Mouse (Mus musculus): ENCODE measurements around the gene Atp2b1. TPM values are rescaled to one million over a fixed set of nuclear protein-coding genes. Genes with fewer than 3 reads are reported as not detected.
"Not testable (repeated sequence)": the region's sequence is repeated elsewhere in the genome, so short reads cannot be mapped to it uniquely, and the experiment has no call there.

Atp2b1 gene
- polyA plus RNA-seq, 1 experiment from 2014 or later = 101 TPM

DNA sequence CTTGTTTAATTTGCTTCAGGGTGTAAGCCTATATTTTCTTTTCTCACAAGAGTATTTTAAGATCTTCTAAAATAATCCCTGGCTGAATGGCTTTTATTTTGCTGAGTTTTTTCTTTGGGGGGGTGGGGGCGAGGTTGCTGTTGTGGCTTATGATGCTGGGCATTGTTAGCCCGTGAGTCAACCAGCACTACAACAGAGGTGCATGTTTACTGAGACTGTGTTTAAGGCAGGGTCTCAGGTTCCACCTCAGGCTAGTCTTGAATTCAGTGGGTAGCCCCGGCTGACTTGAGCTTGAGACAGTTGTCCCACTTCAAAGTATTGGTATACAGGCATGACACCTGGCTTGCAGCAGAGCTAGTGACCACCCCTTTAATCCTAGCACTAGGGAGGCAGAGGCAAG is 77.8 kb downstream of the Atp2b1 start:
- 84% methylated on average over 3 of the region's 3 CpGs for WGBS
- H3K4me1 ChIP-seq (replicated peaks) = no peaks in the 10 kb centered on the region; the same call in 1 of the 2 replicates
- H3K27me3 ChIP-seq (replicated peaks) = no peaks in the 10 kb centered on the region
- H3K36me3 ChIP-seq = peaks cover 71% of the 10 kb centered on the region
- H3K4me2 ChIP-seq = no peak overlapping the region
- H3K9me3 ChIP-seq (replicated peaks) = no peaks in the 10 kb centered on the region
- H3K27ac ChIP-seq (ENCODE audit: poor library complexity, severe bottlenecking) = no peak overlapping the region
- ATAC-seq (ENCODE audit: insufficient number of reproducible peaks, low FRiP score) = no peak
- no peak overlapping the region for H3K9ac ChIP-seq
- H3K4me3 ChIP-seq = no peak overlapping the region

DNA sequence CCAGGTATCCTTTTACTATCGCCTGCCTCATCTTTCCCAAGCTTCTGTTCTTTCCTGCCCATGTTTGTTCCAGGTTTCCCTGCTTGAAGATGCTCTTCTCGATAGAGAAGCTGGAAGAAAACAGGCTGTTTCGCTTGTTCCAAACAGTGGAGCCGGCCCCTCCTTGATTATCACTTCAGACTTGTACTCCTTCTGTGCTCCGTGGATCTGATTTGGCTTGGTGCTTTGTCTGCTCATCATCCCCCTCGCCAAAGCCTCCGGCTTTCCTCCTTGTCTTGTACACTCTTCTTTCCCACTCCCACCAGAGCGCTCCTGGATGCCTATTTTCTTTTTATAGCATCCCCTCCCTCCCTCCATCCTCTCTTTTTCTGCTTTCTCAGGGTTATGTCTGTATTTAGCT is 79.0 kb downstream of the Atp2b1 start:
- ATAC-seq (ENCODE audit: insufficient number of reproducible peaks, low FRiP score) = no peak
- H3K9me3 ChIP-seq (replicated peaks) = no peaks in the 10 kb centered on the region
- 79% methylated on average over 8 of the region's 8 CpGs for WGBS
- no peak overlapping the region for H3K9ac ChIP-seq
- no peak overlapping the region for H3K27ac ChIP-seq (ENCODE audit: poor library complexity, severe bottlenecking)
- H3K4me2 ChIP-seq = no peak overlapping the region
- H3K27me3 ChIP-seq (replicated peaks) = no peaks in the 10 kb centered on the region
- peaks cover 76% of the 10 kb centered on the region for H3K36me3 ChIP-seq
- no peaks in the 10 kb centered on the region; the same call in 1 of the 2 replicates for H3K4me1 ChIP-seq (replicated peaks)
- no peak overlapping the region for H3K4me3 ChIP-seq

- not testable (repeated sequence) for H3K9ac ChIP-seq; ATAC-seq (ENCODE audit: insufficient number of reproducible peaks, low FRiP score); H3K9me3 ChIP-seq (replicated peaks); H3K27me3 ChIP-seq (replicated peaks); H3K4me2 ChIP-seq; H3K27ac ChIP-seq (ENCODE audit: poor library complexity, severe bottlenecking); H3K4me3 ChIP-seq; H3K4me1 ChIP-seq (replicated peaks)
- peaks cover 85% of the 10 kb centered on the region for H3K36me3 ChIP-seq
- WGBS = 90% methylated on average over 6 of the region's 6 CpGs
Observed at GRCm38 (mm10) chr10:98995016-98995747, 81.0 kb downstream of the Atp2b1 start.

GRCm38 (mm10) chr10:99004866-99005265 is 90.7 kb downstream of the Atp2b1 start:
- no peak overlapping the region for H3K9ac ChIP-seq
- H3K4me1 ChIP-seq (replicated peaks) = peaks cover 6% of the 10 kb centered on the region
- no peak for ATAC-seq (ENCODE audit: insufficient number of reproducible peaks, low FRiP score)
- no peak overlapping the region for H3K4me3 ChIP-seq
- H3K9me3 ChIP-seq (replicated peaks) = no peaks in the 10 kb centered on the region
- 79% methylated on average over 3 of the region's 3 CpGs for WGBS
- H3K27ac ChIP-seq (ENCODE audit: poor library complexity, severe bottlenecking) = no peak overlapping the region
- H3K27me3 ChIP-seq (replicated peaks) = no peaks in the 10 kb centered on the region
- H3K36me3 ChIP-seq = peaks cover 67% of the 10 kb centered on the region
- no peak overlapping the region for H3K4me2 ChIP-seq

- Histone ChIP-seq H3K4me2 (no peak overlapping the region), H3K27ac (ENCODE audit: poor library complexity, severe bottlenecking) (no peak overlapping the region), H3K36me3 (peaks cover 51% of the 10 kb centered on the region), H3K4me3 (no peak overlapping the region), H3K9ac (no peak overlapping the region), H3K9me3 (replicated peaks) (no peaks in the 10 kb centered on the region), H3K27me3 (replicated peaks) (no peaks in the 10 kb centered on the region), H3K4me1 (replicated peaks) (peaks cover 14% of the 10 kb centered on the region)
- 55% methylated on average over 3 of the region's 3 CpGs for WGBS
- ATAC-seq (ENCODE audit: insufficient number of reproducible peaks, low FRiP score) = no peak
Observed at GRCm38 (mm10) chr10:99011084-99011483, 96.9 kb downstream of the Atp2b1 start.

DNA sequence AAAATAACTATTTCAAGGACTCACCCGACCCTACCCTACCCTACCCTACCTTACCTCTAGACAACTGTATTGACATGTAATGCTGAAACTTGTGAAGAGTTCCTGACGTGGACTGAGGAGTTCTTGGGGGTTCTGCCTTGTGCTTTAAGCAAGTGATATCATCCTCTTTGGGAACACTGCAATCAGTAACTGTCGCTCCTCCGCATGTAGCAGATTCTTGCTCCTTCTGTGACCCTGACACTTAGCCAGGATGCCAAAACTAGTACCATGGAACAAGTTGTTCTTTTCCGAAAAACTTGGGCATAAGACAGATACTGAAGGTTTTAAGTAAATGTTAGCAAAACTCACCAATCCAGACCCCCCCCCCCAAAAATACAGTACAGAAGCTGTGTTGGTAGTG is 97.9 kb downstream of the Atp2b1 start:
- Histone ChIP-seq H3K4me1 (replicated peaks) (peaks cover 14% of the 10 kb centered on the region), H3K27ac (ENCODE audit: poor library complexity, severe bottlenecking) (no peak overlapping the region), H3K27me3 (replicated peaks) (no peaks in the 10 kb centered on the region), H3K4me3 (no peak overlapping the region), H3K4me2 (no peak overlapping the region), H3K9me3 (replicated peaks) (no peaks in the 10 kb centered on the region), H3K9ac (no peak overlapping the region), H3K36me3 (peaks cover 51% of the 10 kb centered on the region)
- WGBS = 54% methylated on average over 5 of the region's 5 CpGs
- ATAC-seq (ENCODE audit: insufficient number of reproducible peaks, low FRiP score) = no peak

GRCm38 (mm10) chr10:99014737-99015136 is 100.5 kb downstream of the Atp2b1 start:
- Histone ChIP-seq H3K4me2 (no peak overlapping the region), H3K9ac (no peak overlapping the region), H3K27ac (ENCODE audit: poor library complexity, severe bottlenecking) (no peak overlapping the region), H3K4me3 (no peak overlapping the region), H3K36me3 (peaks cover 60% of the 10 kb centered on the region), H3K27me3 (replicated peaks) (no peaks in the 10 kb centered on the region), H3K9me3 (replicated peaks) (no peaks in the 10 kb centered on the region), H3K4me1 (replicated peaks) (peaks cover 14% of the 10 kb centered on the region)
- WGBS = 92% methylated on average over 13 of the region's 13 CpGs
- ATAC-seq (ENCODE audit: insufficient number of reproducible peaks, low FRiP score) = no peak

- Histone ChIP-seq H3K36me3 (peaks cover 57% of the 10 kb centered on the region), H3K4me3 (no peak overlapping the region), H3K27me3 (replicated peaks) (no peaks in the 10 kb centered on the region), H3K4me1 (replicated peaks) (peaks cover 2% of the 10 kb centered on the region), H3K9me3 (replicated peaks) (no peaks in the 10 kb centered on the region), H3K27ac (ENCODE audit: poor library complexity, severe bottlenecking) (no peak overlapping the region), H3K4me2 (no peak overlapping the region), H3K9ac (no peak overlapping the region)
- no peak for ATAC-seq (ENCODE audit: insufficient number of reproducible peaks, low FRiP score)
- 82% methylated on average over 5 of the region's 5 CpGs for WGBS
Observed at GRCm38 (mm10) chr10:99016996-99017395, 102.8 kb downstream of the Atp2b1 start.

DNA sequence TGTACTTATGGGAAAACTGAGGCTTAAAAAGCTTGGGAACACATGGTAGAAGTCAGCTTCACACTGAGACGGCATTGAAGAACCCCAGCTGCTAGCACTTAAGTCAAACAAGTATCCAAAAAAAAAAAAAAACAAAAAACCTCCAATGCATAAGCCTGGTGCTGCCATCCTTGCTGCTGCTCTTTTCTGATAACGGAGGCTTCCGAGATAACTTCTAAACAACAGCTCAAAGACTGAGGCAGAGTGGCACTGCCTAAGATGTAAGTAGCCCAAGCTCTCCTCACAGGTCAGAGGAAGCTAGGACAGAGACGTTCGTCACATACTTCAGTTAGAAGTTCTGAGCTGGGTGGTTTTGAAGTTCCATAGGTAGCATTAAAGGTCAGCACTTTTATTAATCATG is 113.3 kb downstream of the Atp2b1 start:
- H3K4me3 ChIP-seq = no peak overlapping the region
- H3K9me3 ChIP-seq (replicated peaks) = no peaks in the 10 kb centered on the region
- peaks cover 24% of the 10 kb centered on the region for H3K36me3 ChIP-seq
- H3K27ac ChIP-seq (ENCODE audit: poor library complexity, severe bottlenecking) = no peak overlapping the region
- H3K27me3 ChIP-seq (replicated peaks) = no peaks in the 10 kb centered on the region
- no peaks in the 10 kb centered on the region for H3K4me1 ChIP-seq (replicated peaks)
- no peak for ATAC-seq (ENCODE audit: insufficient number of reproducible peaks, low FRiP score)
- H3K9ac ChIP-seq = no peak overlapping the region
- WGBS = 35% methylated on average over 5 of the region's 5 CpGs
- no peak overlapping the region for H3K4me2 ChIP-seq

DNA sequence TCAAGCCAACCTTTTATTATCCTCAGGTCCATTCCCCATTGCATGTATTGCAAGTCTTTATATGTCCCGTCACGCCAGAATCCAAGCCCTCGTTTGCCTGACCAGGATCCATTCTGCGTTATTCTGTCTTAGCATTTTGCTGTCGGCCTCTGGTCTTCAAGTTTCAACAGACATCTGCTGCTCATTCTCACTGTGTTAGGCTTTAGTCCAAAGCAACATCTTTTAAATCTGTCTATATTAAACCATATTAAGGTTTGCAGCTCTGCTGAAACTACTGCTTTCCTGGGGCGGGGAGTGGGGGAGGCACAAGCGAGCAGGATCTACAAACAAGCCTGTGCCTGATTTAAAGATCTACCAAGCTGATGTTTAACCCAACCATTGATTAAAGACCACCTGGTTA is 115.6 kb downstream of the Atp2b1 start:
- Histone ChIP-seq H3K4me2 (no peak overlapping the region), H3K9me3 (replicated peaks) (no peaks in the 10 kb centered on the region), H3K9ac (no peak overlapping the region), H3K27me3 (replicated peaks) (no peaks in the 10 kb centered on the region), H3K4me1 (replicated peaks) (no peaks in the 10 kb centered on the region), H3K27ac (ENCODE audit: poor library complexity, severe bottlenecking) (no peak overlapping the region), H3K36me3 (peaks cover 14% of the 10 kb centered on the region; the same call in 1 of the 2 replicates), H3K4me3 (no peak overlapping the region)
- WGBS = 86% methylated on average over 7 of the region's 7 CpGs
- no peak for ATAC-seq (ENCODE audit: insufficient number of reproducible peaks, low FRiP score)

DNA sequence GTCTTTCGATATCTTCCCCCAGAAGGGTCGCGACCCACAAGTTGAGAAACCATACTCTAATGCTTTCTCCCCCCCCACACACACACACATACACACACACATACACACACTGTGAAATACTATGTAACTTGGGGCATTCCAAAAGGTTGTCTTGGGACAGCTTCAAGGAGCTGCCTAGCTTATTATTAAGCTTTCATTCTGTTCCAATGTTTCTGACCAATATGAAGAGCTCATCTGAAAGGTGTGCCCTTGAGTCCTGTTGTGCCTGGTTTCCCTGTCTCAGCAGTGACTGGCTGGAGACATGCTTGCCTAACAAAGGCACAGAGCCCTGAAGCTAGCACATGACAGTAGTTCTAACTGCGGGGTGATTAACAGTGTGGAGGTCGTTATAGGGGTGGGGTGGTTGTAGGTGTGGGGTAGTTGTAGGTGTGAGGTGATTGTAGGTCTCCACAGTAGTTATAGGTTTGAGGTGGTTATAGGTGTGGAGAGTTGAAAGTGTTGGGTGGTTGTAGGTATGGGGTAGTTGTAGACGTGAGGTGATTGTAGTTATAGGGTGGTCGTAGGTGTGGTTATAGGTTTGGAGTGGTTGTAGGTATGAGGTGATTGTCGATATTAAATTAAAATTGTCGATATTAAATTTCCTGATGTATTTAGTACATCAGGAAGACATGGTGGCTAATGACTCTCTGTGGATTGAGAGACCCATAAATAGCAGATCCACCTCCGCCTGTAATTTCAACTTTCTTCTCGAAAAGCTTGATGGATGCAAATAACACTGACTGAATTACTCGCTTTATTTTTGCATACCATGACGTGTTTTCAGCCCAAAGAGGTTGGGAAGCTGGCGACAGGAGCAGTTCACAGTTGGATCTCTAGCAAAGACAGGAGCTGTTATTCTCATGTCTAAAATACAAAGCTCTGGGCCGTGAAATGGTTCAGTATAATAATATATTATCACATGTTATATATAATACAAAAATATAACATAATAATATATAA is 119.9 kb downstream of the Atp2b1 start:
- no peak overlapping the region for H3K27ac ChIP-seq (ENCODE audit: poor library complexity, severe bottlenecking)
- no peak overlapping the region for H3K4me3 ChIP-seq
- H3K27me3 ChIP-seq (replicated peaks) = no peaks in the 10 kb centered on the region
- 0 out of 2 replicates have a peak, but pooled peaks cover 3% of the 10 kb centered on the region for H3K4me1 ChIP-seq (replicated peaks)
- H3K9me3 ChIP-seq (replicated peaks) = no peaks in the 10 kb centered on the region
- H3K9ac ChIP-seq = no peak overlapping the region
- no peaks in the 10 kb centered on the region for H3K36me3 ChIP-seq
- 91% methylated on average over 15 of the region's 15 CpGs for WGBS
- no peak for ATAC-seq (ENCODE audit: insufficient number of reproducible peaks, low FRiP score)
- no peak overlapping the region for H3K4me2 ChIP-seq
